Mouse (Mus musculus): ENCODE results near the gene Tenm4. TPM values are rescaled to one million over a fixed set of nuclear protein-coding genes. Genes with fewer than 3 reads are reported as not detected.
A peak's percentile ranks its signal among the peaks of the same experiment; 100 is the strongest.

Tenm4 gene
- polyA plus RNA-seq, 1 experiment from 2014 or later, result 28.1 TPM

GRCm38 (mm10) chr7:96523673-96524072, 352.6 kb downstream of the Tenm4 start:
- H3K9me3 ChIP-seq (replicated peaks; ENCODE audit: control insufficient read depth, low read length), result no peaks in the 10 kb centered on the region
- no peaks in the 10 kb centered on the region for H3K36me3 ChIP-seq (replicated peaks; ENCODE audit: control insufficient read depth, insufficient read depth, low read depth, low read length)
- H3K4me1 ChIP-seq (ENCODE audit: control insufficient read depth, insufficient read depth, low read length), result no peaks in the 10 kb centered on the region
- DNase-seq (ENCODE audit: low spot score), result no peak
- H3K27me3 ChIP-seq (ENCODE audit: control insufficient read depth, insufficient read depth, low read length), result no peaks in the 10 kb centered on the region
- H3K9ac ChIP-seq (replicated peaks; ENCODE audit: low read length), result no peak overlapping the region
- no peak for ATAC-seq (replicated peaks; ENCODE audit: insufficient number of reproducible peaks, low FRiP score, low TSS enrichment, low read depth)
- H3K4me2 ChIP-seq (ENCODE audit: low read depth, low read length), result no peak overlapping the region
- WGBS, result 83% methylated on average over 2 of the region's 2 CpGs
- no peak overlapping the region for H3K27ac ChIP-seq (replicated peaks; ENCODE audit: low read depth, low read length)
- H3K4me3 ChIP-seq (ENCODE audit: low read depth, low read length), result no peak overlapping the region

DNA sequence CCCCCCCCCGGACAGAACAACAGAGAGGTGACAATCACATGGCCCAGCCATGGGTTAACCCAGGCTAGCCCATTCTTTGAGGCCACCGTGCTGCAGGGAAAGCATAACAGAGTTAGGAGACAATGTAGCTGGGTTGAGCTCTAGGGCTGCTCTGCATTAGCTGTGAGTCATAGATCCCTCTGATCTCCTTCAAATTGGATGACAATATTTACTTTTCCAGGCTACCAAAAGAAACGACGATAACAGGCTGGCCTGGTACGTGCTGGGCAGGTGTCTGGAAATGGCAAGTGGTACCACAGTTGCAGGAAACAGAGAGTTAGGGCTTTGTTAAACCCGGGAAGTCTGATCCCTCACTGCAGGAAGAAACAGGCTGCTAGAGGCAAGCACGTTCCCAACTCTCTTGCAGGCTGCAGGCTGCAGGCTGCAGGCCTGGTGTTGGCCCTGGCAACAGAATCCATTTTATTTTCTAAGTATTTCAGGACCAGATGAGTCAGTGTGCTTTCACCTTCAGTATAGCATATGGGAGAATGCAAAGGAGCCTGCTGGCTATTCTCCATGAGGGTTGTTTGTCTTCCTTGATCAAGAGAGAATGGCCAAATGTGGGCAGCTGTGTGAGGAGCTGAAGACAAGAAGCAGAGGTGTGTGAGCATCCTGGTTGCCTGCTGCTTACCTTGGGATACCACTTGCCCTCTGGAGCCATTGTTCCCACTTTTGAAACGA, 353.6 kb downstream of the Tenm4 start:
- H3K27me3 ChIP-seq (ENCODE audit: control insufficient read depth, insufficient read depth, low read length), result no peaks in the 10 kb centered on the region
- no peak overlapping the region for H3K4me3 ChIP-seq (ENCODE audit: low read depth, low read length)
- 65% methylated on average over 8 of the region's 8 CpGs for WGBS
- no peak for DNase-seq (ENCODE audit: low spot score)
- ATAC-seq (replicated peaks; ENCODE audit: insufficient number of reproducible peaks, low FRiP score, low TSS enrichment, low read depth), result no peak
- H3K36me3 ChIP-seq (replicated peaks; ENCODE audit: control insufficient read depth, insufficient read depth, low read depth, low read length), result no peaks in the 10 kb centered on the region
- H3K9me3 ChIP-seq (replicated peaks; ENCODE audit: control insufficient read depth, low read length), result no peaks in the 10 kb centered on the region
- no peak overlapping the region for H3K27ac ChIP-seq (replicated peaks; ENCODE audit: low read depth, low read length)
- no peak overlapping the region for H3K9ac ChIP-seq (replicated peaks; ENCODE audit: low read length)
- no peak overlapping the region for H3K4me2 ChIP-seq (ENCODE audit: low read depth, low read length)
- H3K4me1 ChIP-seq (ENCODE audit: control insufficient read depth, insufficient read depth, low read length), result no peaks in the 10 kb centered on the region

- ATAC-seq (replicated peaks; ENCODE audit: insufficient number of reproducible peaks, low FRiP score, low TSS enrichment, low read depth), result no peak
- H3K9ac ChIP-seq (replicated peaks; ENCODE audit: low read length), result no peak overlapping the region
- WGBS, result 42% methylated on average over 1 of the region's 1 CpGs
Observed at GRCm38 (mm10) chr7:96525344-96525743, 354.3 kb downstream of the Tenm4 start.

GRCm38 (mm10) chr7:96530571-96531426, 359.8 kb downstream of the Tenm4 start:
- Histone ChIP-seq H3K9ac (replicated peaks; ENCODE audit: low read length) (no peak overlapping the region), H3K4me2 (ENCODE audit: low read depth, low read length) (no peak overlapping the region), H3K27me3 (ENCODE audit: control insufficient read depth, insufficient read depth, low read length) (no peaks in the 10 kb centered on the region), H3K4me1 (ENCODE audit: control insufficient read depth, insufficient read depth, low read length) (peaks cover 7% of the 10 kb centered on the region), H3K9me3 (replicated peaks; ENCODE audit: control insufficient read depth, low read length) (no peaks in the 10 kb centered on the region), H3K36me3 (replicated peaks; ENCODE audit: control insufficient read depth, insufficient read depth, low read depth, low read length) (no peaks in the 10 kb centered on the region), H3K27ac (replicated peaks; ENCODE audit: low read depth, low read length) (no peak overlapping the region), H3K4me3 (ENCODE audit: low read depth, low read length) (no peak overlapping the region)
- 37% methylated on average over 10 of the region's 10 CpGs for WGBS
- ATAC-seq (replicated peaks; ENCODE audit: insufficient number of reproducible peaks, low FRiP score, low TSS enrichment, low read depth), result no peak; the same call in 1 of the 2 replicates
- no peak for DNase-seq (ENCODE audit: low spot score)

More at GRCm38 (mm10) chr7:96525344-96525743, 354.3 kb downstream of the Tenm4 start:
- H3K36me3 ChIP-seq (replicated peaks; ENCODE audit: control insufficient read depth, insufficient read depth, low read depth, low read length), result no peaks in the 10 kb centered on the region
- no peaks in the 10 kb centered on the region for H3K9me3 ChIP-seq (replicated peaks; ENCODE audit: control insufficient read depth, low read length)
- no peak overlapping the region for H3K27ac ChIP-seq (replicated peaks; ENCODE audit: low read depth, low read length)
- H3K4me1 ChIP-seq (ENCODE audit: control insufficient read depth, insufficient read depth, low read length), result no peaks in the 10 kb centered on the region
- DNase-seq (ENCODE audit: low spot score), result no peak
- no peak overlapping the region for H3K4me3 ChIP-seq (ENCODE audit: low read depth, low read length)
- H3K4me2 ChIP-seq (ENCODE audit: low read depth, low read length), result no peak overlapping the region
- no peaks in the 10 kb centered on the region for H3K27me3 ChIP-seq (ENCODE audit: control insufficient read depth, insufficient read depth, low read length)

DNA sequence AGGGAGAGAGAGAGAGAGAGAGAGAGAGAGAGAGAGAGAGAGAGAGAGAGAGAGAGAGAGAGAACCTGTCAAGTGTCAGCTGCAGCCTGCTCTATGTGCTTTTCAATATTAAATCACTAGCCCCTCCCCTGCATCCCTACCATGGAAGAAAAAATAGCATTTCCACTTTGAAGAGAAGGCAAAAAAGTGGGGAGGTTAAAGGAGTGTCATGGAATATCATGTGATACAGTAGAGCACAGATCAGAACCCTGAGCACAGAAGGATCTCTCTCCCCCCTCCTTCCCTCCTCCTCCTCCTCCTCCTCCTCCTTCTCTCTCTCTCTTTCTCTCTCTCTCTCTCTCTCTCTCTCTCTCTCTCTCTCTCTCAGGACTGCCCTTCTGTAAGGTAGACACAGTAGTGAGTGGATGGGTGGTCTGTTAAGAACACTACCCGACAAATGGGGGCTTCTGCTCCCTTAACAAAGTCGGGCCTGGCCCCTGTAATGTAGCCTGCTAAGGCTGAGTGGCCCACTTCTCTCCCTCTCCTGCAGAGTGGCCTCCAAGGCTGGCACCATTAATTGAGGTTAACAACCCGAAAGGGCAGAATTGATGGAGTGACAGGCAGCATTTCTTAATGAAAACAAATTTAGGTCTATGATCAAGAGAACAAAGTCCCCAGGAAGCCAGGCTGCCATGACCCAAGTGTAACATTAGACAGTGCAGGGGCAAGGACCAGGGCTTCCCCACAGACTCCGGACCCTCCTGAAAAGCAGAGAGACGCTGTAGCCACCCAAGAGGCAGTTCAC, 361.1 kb downstream of the Tenm4 start:
- Histone ChIP-seq H3K36me3 (replicated peaks; ENCODE audit: control insufficient read depth, insufficient read depth, low read depth, low read length) (no peaks in the 10 kb centered on the region), H3K4me3 (ENCODE audit: low read depth, low read length) (no peak overlapping the region), H3K4me1 (ENCODE audit: control insufficient read depth, insufficient read depth, low read length) (peaks cover 7% of the 10 kb centered on the region), H3K27ac (replicated peaks; ENCODE audit: low read depth, low read length) (peak overlapping the region; percentile 56; the same call in 1 of the 2 replicates), H3K4me2 (ENCODE audit: low read depth, low read length) (no peak overlapping the region), H3K9ac (replicated peaks; ENCODE audit: low read length) (no peak overlapping the region), H3K27me3 (ENCODE audit: control insufficient read depth, insufficient read depth, low read length) (no peaks in the 10 kb centered on the region), H3K9me3 (replicated peaks; ENCODE audit: control insufficient read depth, low read length) (no peaks in the 10 kb centered on the region)
- 12% methylated on average over 5 of the region's 5 CpGs for WGBS
- DNase-seq (ENCODE audit: low spot score) (peak; percentile 45), ATAC-seq (replicated peaks; ENCODE audit: insufficient number of reproducible peaks, low FRiP score, low TSS enrichment, low read depth) (0 out of 2 replicates have a peak, but pooled peaks have one; percentile 54)

- peak overlapping the region; percentile 56; the same call in 1 of the 2 replicates for H3K27ac ChIP-seq (replicated peaks; ENCODE audit: low read depth, low read length)
- no peaks in the 10 kb centered on the region for H3K27me3 ChIP-seq (ENCODE audit: control insufficient read depth, insufficient read depth, low read length)
- H3K4me2 ChIP-seq (ENCODE audit: low read depth, low read length), result no peak overlapping the region
- H3K4me1 ChIP-seq (ENCODE audit: control insufficient read depth, insufficient read depth, low read length), result peaks cover 7% of the 10 kb centered on the region
- H3K9me3 ChIP-seq (replicated peaks; ENCODE audit: control insufficient read depth, low read length), result no peaks in the 10 kb centered on the region
- H3K36me3 ChIP-seq (replicated peaks; ENCODE audit: control insufficient read depth, insufficient read depth, low read depth, low read length), result no peaks in the 10 kb centered on the region
- no peak overlapping the region for H3K9ac ChIP-seq (replicated peaks; ENCODE audit: low read length)
- ATAC-seq (replicated peaks; ENCODE audit: insufficient number of reproducible peaks, low FRiP score, low TSS enrichment, low read depth) (no peak; the same call in 1 of the 2 replicates), DNase-seq (ENCODE audit: low spot score) (peak; percentile 72)
- 36% methylated on average over 5 of the region's 5 CpGs for WGBS
- H3K4me3 ChIP-seq (ENCODE audit: low read depth, low read length), result no peak overlapping the region
Observed at GRCm38 (mm10) chr7:96532804-96533400, 361.9 kb downstream of the Tenm4 start.

DNA sequence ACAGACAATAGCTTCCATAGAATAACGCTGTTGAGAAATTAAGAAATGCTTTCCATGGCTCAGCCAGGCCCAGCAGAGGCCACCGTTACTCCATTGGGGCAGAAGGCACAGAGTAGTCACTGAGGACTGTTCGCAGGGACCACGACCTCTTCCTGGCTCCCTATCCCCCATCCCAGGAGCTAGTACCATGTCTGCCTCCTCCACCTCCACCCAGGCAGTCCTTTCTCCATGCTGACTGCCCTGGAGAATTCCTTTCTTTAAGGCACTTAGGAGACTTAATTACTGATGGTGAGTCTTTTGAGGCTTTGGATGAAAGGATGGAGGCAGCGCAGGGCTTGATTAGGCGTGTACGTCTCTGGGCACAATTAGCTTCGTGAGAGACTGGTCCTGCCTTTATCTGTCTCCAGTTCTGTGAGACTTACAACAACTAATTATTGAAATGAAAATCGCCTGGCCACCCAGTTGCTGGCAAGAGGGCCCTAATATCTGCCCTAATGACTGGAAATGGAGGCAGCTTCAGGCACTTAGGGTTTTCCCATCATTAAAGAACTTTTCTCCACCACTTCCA, 365.4 kb downstream of the Tenm4 start:
- H3K4me3 ChIP-seq (ENCODE audit: low read depth, low read length), result no peak overlapping the region
- no peak overlapping the region for H3K27ac ChIP-seq (replicated peaks; ENCODE audit: low read depth, low read length)
- 47% methylated on average over 9 of the region's 9 CpGs for WGBS
- H3K4me2 ChIP-seq (ENCODE audit: low read depth, low read length), result no peak overlapping the region
- H3K27me3 ChIP-seq (ENCODE audit: control insufficient read depth, insufficient read depth, low read length), result no peaks in the 10 kb centered on the region
- H3K36me3 ChIP-seq (replicated peaks; ENCODE audit: control insufficient read depth, insufficient read depth, low read depth, low read length), result no peaks in the 10 kb centered on the region
- no peak for DNase-seq (ENCODE audit: low spot score)
- ATAC-seq (replicated peaks; ENCODE audit: insufficient number of reproducible peaks, low FRiP score, low TSS enrichment, low read depth), result no peak
- no peak overlapping the region for H3K9ac ChIP-seq (replicated peaks; ENCODE audit: low read length)
- peaks cover 7% of the 10 kb centered on the region for H3K4me1 ChIP-seq (ENCODE audit: control insufficient read depth, insufficient read depth, low read length)
- H3K9me3 ChIP-seq (replicated peaks; ENCODE audit: control insufficient read depth, low read length), result no peaks in the 10 kb centered on the region

Measured in embryonic facial prominence, embryonic 11.5 days (tissue).